Mouse (Mus musculus): ENCODE data around the gene Hist1h3e. TPM values are rescaled to one million over a fixed set of nuclear protein-coding genes. Genes with fewer than 3 reads are reported as not detected.

Hist1h3e gene
- polyA plus RNA-seq, 1 experiment from 2014 or later = not detected

Other genes with a start within 250 kb of the Hist1h3e start
- 102 TPM for gene Zfp322a, start 193.2 kb downstream of the Hist1h3e start, polyA plus RNA-seq (2014; fragmentation: Illumina TruSeq; extraction: RNeasy Lipid Tissue Mini Kit (QIAGEN cat#74804); ENCODE audit: low read depth, low replicate concordance)
- gene Abt1, start 138.5 kb downstream of the Hist1h3e start, polyA plus RNA-seq (2014; fragmentation: Illumina TruSeq; extraction: RNeasy Lipid Tissue Mini Kit (QIAGEN cat#74804); ENCODE audit: low read depth, low replicate concordance) = 2.9 TPM
- gene Btn1a1, start 96.5 kb downstream of the Hist1h3e start, polyA plus RNA-seq (2014; fragmentation: Illumina TruSeq; extraction: RNeasy Lipid Tissue Mini Kit (QIAGEN cat#74804); ENCODE audit: low read depth, low replicate concordance) = not detected
- not detected for gene Btn2a2, start 73.5 kb downstream of the Hist1h3e start, polyA plus RNA-seq (2014; fragmentation: Illumina TruSeq; extraction: RNeasy Lipid Tissue Mini Kit (QIAGEN cat#74804); ENCODE audit: low read depth, low replicate concordance)
- gene Hist1h4h, start 31.3 kb downstream of the Hist1h3e start, polyA plus RNA-seq (2014; fragmentation: Illumina TruSeq; extraction: RNeasy Lipid Tissue Mini Kit (QIAGEN cat#74804); ENCODE audit: low read depth, low replicate concordance) = not detected
- gene Hist1h2af, start 28.5 kb downstream of the Hist1h3e start, polyA plus RNA-seq (2014; fragmentation: Illumina TruSeq; extraction: RNeasy Lipid Tissue Mini Kit (QIAGEN cat#74804); ENCODE audit: low read depth, low replicate concordance) = not detected
- not detected for gene Hist1h3g, start 26.9 kb downstream of the Hist1h3e start, polyA plus RNA-seq (2014; fragmentation: Illumina TruSeq; extraction: RNeasy Lipid Tissue Mini Kit (QIAGEN cat#74804); ENCODE audit: low read depth, low replicate concordance)
- 2.7 TPM for gene Hist1h2bh, start 19.0 kb downstream of the Hist1h3e start, polyA plus RNA-seq (2014; fragmentation: Illumina TruSeq; extraction: RNeasy Lipid Tissue Mini Kit (QIAGEN cat#74804); ENCODE audit: low read depth, low replicate concordance)
- not detected for gene Hist1h3f, start 18.3 kb downstream of the Hist1h3e start, polyA plus RNA-seq (2014; fragmentation: Illumina TruSeq; extraction: RNeasy Lipid Tissue Mini Kit (QIAGEN cat#74804); ENCODE audit: low read depth, low replicate concordance)
- not detected for gene Hist1h4f, start 10.7 kb downstream of the Hist1h3e start, polyA plus RNA-seq (2014; fragmentation: Illumina TruSeq; extraction: RNeasy Lipid Tissue Mini Kit (QIAGEN cat#74804); ENCODE audit: low read depth, low replicate concordance)
- 0.70 TPM for gene Hist1h1d, start 9.1 kb downstream of the Hist1h3e start, polyA plus RNA-seq (2014; fragmentation: Illumina TruSeq; extraction: RNeasy Lipid Tissue Mini Kit (QIAGEN cat#74804); ENCODE audit: low read depth, low replicate concordance)
- gene Hist1h2ae, start 8.9 kb upstream of the Hist1h3e start, polyA plus RNA-seq (2014; fragmentation: Illumina TruSeq; extraction: RNeasy Lipid Tissue Mini Kit (QIAGEN cat#74804); ENCODE audit: low read depth, low replicate concordance) = not detected
- gene Hist1h2bg, start 9.0 kb upstream of the Hist1h3e start, polyA plus RNA-seq (2014; fragmentation: Illumina TruSeq; extraction: RNeasy Lipid Tissue Mini Kit (QIAGEN cat#74804); ENCODE audit: low read depth, low replicate concordance) = 2.4 TPM
- not detected for gene Hist1h2bf, start 11.8 kb upstream of the Hist1h3e start, polyA plus RNA-seq (2014; fragmentation: Illumina TruSeq; extraction: RNeasy Lipid Tissue Mini Kit (QIAGEN cat#74804); ENCODE audit: low read depth, low replicate concordance)
- not detected for gene Hist1h2ad, start 12.0 kb upstream of the Hist1h3e start, polyA plus RNA-seq (2014; fragmentation: Illumina TruSeq; extraction: RNeasy Lipid Tissue Mini Kit (QIAGEN cat#74804); ENCODE audit: low read depth, low replicate concordance)
- gene Hist1h3d, start 13.4 kb upstream of the Hist1h3e start, polyA plus RNA-seq (2014; fragmentation: Illumina TruSeq; extraction: RNeasy Lipid Tissue Mini Kit (QIAGEN cat#74804); ENCODE audit: low read depth, low replicate concordance) = 2.2 TPM
- 0.76 TPM for gene Hist1h4d, start 19.2 kb upstream of the Hist1h3e start, polyA plus RNA-seq (2014; fragmentation: Illumina TruSeq; extraction: RNeasy Lipid Tissue Mini Kit (QIAGEN cat#74804); ENCODE audit: low read depth, low replicate concordance)
- gene Hist1h2be, start 58.8 kb upstream of the Hist1h3e start, polyA plus RNA-seq (2014; fragmentation: Illumina TruSeq; extraction: RNeasy Lipid Tissue Mini Kit (QIAGEN cat#74804); ENCODE audit: low read depth, low replicate concordance) = 15.6 TPM
- 1.3 TPM for gene Hist1h1e, start 60.2 kb upstream of the Hist1h3e start, polyA plus RNA-seq (2014; fragmentation: Illumina TruSeq; extraction: RNeasy Lipid Tissue Mini Kit (QIAGEN cat#74804); ENCODE audit: low read depth, low replicate concordance)
- gene Hist1h2ac, start 121.6 kb upstream of the Hist1h3e start, polyA plus RNA-seq (2014; fragmentation: Illumina TruSeq; extraction: RNeasy Lipid Tissue Mini Kit (QIAGEN cat#74804); ENCODE audit: low read depth, low replicate concordance) = 1.7 TPM
- 322 TPM for gene Hist1h2bc, start 121.8 kb upstream of the Hist1h3e start, polyA plus RNA-seq (2014; fragmentation: Illumina TruSeq; extraction: RNeasy Lipid Tissue Mini Kit (QIAGEN cat#74804); ENCODE audit: low read depth, low replicate concordance)
- gene Hist1h1t, start 133.4 kb upstream of the Hist1h3e start, polyA plus RNA-seq (2014; fragmentation: Illumina TruSeq; extraction: RNeasy Lipid Tissue Mini Kit (QIAGEN cat#74804); ENCODE audit: low read depth, low replicate concordance) = not detected
- gene Hist1h4c, start 136.1 kb upstream of the Hist1h3e start, polyA plus RNA-seq (2014; fragmentation: Illumina TruSeq; extraction: RNeasy Lipid Tissue Mini Kit (QIAGEN cat#74804); ENCODE audit: low read depth, low replicate concordance) = not detected
- 85.7 TPM for gene Hfe, start 148.5 kb upstream of the Hist1h3e start, polyA plus RNA-seq (2014; fragmentation: Illumina TruSeq; extraction: RNeasy Lipid Tissue Mini Kit (QIAGEN cat#74804); ENCODE audit: low read depth, low replicate concordance)
- gene Hist1h1c, start 176.4 kb upstream of the Hist1h3e start, polyA plus RNA-seq (2014; fragmentation: Illumina TruSeq; extraction: RNeasy Lipid Tissue Mini Kit (QIAGEN cat#74804); ENCODE audit: low read depth, low replicate concordance) = 40.8 TPM
- gene Hist1h3c, start 183.2 kb upstream of the Hist1h3e start, polyA plus RNA-seq (2014; fragmentation: Illumina TruSeq; extraction: RNeasy Lipid Tissue Mini Kit (QIAGEN cat#74804); ENCODE audit: low read depth, low replicate concordance) = not detected
- not detected for gene Hist1h2bb, start 184.4 kb upstream of the Hist1h3e start, polyA plus RNA-seq (2014; fragmentation: Illumina TruSeq; extraction: RNeasy Lipid Tissue Mini Kit (QIAGEN cat#74804); ENCODE audit: low read depth, low replicate concordance)
- not detected for gene Hist1h2ab, start 188.8 kb upstream of the Hist1h3e start, polyA plus RNA-seq (2014; fragmentation: Illumina TruSeq; extraction: RNeasy Lipid Tissue Mini Kit (QIAGEN cat#74804); ENCODE audit: low read depth, low replicate concordance)
- gene Hist1h3b, start 189.9 kb upstream of the Hist1h3e start, polyA plus RNA-seq (2014; fragmentation: Illumina TruSeq; extraction: RNeasy Lipid Tissue Mini Kit (QIAGEN cat#74804); ENCODE audit: low read depth, low replicate concordance) = not detected
- gene Hist1h4b, start 194.6 kb upstream of the Hist1h3e start, polyA plus RNA-seq (2014; fragmentation: Illumina TruSeq; extraction: RNeasy Lipid Tissue Mini Kit (QIAGEN cat#74804); ENCODE audit: low read depth, low replicate concordance) = not detected
- gene Hist1h4a, start 198.9 kb upstream of the Hist1h3e start, polyA plus RNA-seq (2014; fragmentation: Illumina TruSeq; extraction: RNeasy Lipid Tissue Mini Kit (QIAGEN cat#74804); ENCODE audit: low read depth, low replicate concordance) = not detected
- not detected for gene Hist1h3a, start 200.0 kb upstream of the Hist1h3e start, polyA plus RNA-seq (2014; fragmentation: Illumina TruSeq; extraction: RNeasy Lipid Tissue Mini Kit (QIAGEN cat#74804); ENCODE audit: low read depth, low replicate concordance)
- not detected for gene Hist1h1a, start 201.3 kb upstream of the Hist1h3e start, polyA plus RNA-seq (2014; fragmentation: Illumina TruSeq; extraction: RNeasy Lipid Tissue Mini Kit (QIAGEN cat#74804); ENCODE audit: low read depth, low replicate concordance)
- 0.99 TPM for gene Trim38, start 207.5 kb upstream of the Hist1h3e start, polyA plus RNA-seq (2014; fragmentation: Illumina TruSeq; extraction: RNeasy Lipid Tissue Mini Kit (QIAGEN cat#74804); ENCODE audit: low read depth, low replicate concordance)
- not detected for gene Slc17a2, start 244.6 kb upstream of the Hist1h3e start, polyA plus RNA-seq (2014; fragmentation: Illumina TruSeq; extraction: RNeasy Lipid Tissue Mini Kit (QIAGEN cat#74804); ENCODE audit: low read depth, low replicate concordance)

Data from adrenal gland, adult 10 weeks (tissue).